Mouse (Mus musculus) liver, embryonic 14.5 days (tissue): ENCODE measurements around the gene Bri3.

Source experiments
- CTCF ChIP-seq: IDR thresholded peaks from 2 replicates; pipeline ENCODE4 v1.5.1; 2016; ENCODE audit warnings: antibody characterized with exemption, low read depth, control low read depth
- EP300 ChIP-seq: IDR thresholded peaks from 2 replicates; pipeline ENCODE4 v1.6.1; 2016; ENCODE audit warnings: antibody characterized with exemption, low read depth

GRCm38 (mm10) chr5:144341085-144341484 is 96.8 kb downstream of the Bri3 start:
- no peak for TF ChIP-seq CTCF
- TF ChIP-seq EP300: no peak
